Mouse (Mus musculus) hindbrain, embryonic 11.5 days (tissue): ENCODE measurements around the gene C1qtnf4. TPM values are rescaled to one million over a fixed set of nuclear protein-coding genes. Genes with fewer than 3 reads are reported as not detected.

Experiments used
- ATAC-seq: fragments of 200-750 bp; cut with Nextera tagmentation; 2 replicates; pipeline ENCODE4 v1.8.0; 2017; ENCODE audit warnings: mild to moderate bottlenecking, moderate TSS enrichment, moderate library complexity; ENCODE audit not compliant: low FRiP score
- DNase-seq: peaks from one replicate; pipeline ENCODE4 v3.0.0-alpha.2; 2015; ENCODE audit warnings: low spot score
- H3K27ac ChIP-seq: fragments of 300-500 bp; sonication (generic); 2 replicates; pipeline ENCODE4 v1.5.1; 2014; ENCODE audit warnings: mild to moderate bottlenecking, low read depth, low read length
- H3K27me3 ChIP-seq: fragments of 300-500 bp; sonication (generic); 2 replicates; pipeline ENCODE4 v1.6.1; 2014; ENCODE audit warnings: mild to moderate bottlenecking, low read length, moderate library complexity, mixed read lengths; ENCODE audit not compliant: control insufficient read depth, insufficient read depth
- H3K36me3 ChIP-seq: fragments of 300-500 bp; sonication (generic); 2 replicates; pipeline ENCODE4 v1.6.1; 2014; ENCODE audit warnings: mild to moderate bottlenecking, low read length, moderate library complexity, mixed read lengths; ENCODE audit not compliant: control insufficient read depth, insufficient read depth
- H3K4me1 ChIP-seq: fragments of 300-500 bp; sonication (generic); replicated peaks from 2 replicates; pipeline ENCODE4 v1.6.1; 2014; ENCODE audit warnings: low read length, mixed read lengths; ENCODE audit not compliant: control insufficient read depth, insufficient read depth
- H3K4me2 ChIP-seq: fragments of 300-500 bp; sonication (generic); replicated peaks from 2 replicates; pipeline ENCODE4 v1.6.1; 2014; ENCODE audit warnings: mild to moderate bottlenecking, low read depth, low read length
- H3K4me3 ChIP-seq: fragments of 300-500 bp; sonication (generic); 2 replicates; pipeline ENCODE4 v1.5.1; 2014; ENCODE audit warnings: low read depth, low read length
- H3K9ac ChIP-seq: fragments of 300-500 bp; sonication (generic); 2 replicates; pipeline ENCODE4 v1.6.1; 2014; ENCODE audit warnings: low read depth, low read length
- H3K9me3 ChIP-seq: fragments of 300-500 bp; sonication (generic); 2 replicates; pipeline ENCODE4 v1.6.1; 2016; ENCODE audit warnings: low read length; ENCODE audit not compliant: control insufficient read depth
- WGBS: fragments of 180-500 bp; shearing (Covaris S2); extraction: QIAGEN DNeasy Blood & Tissue Kit; methylation state at CpG from one replicate; pipeline ENCODE4 v1.1.7; 2014; 5-methylcytosine and 5-hydroxymethylcytosine counted together
- polyA plus RNA-seq: library from polyadenylated mRNA; unstranded; fragments of >200 nt; fragmentation: Nextera tagmentation; extraction: Ambion mirVana; gene quantifications from 2 replicates; pipeline ENCODE4 v1.2.1, GENCODE M21; 2014

Gene C1qtnf4
- polyA plus RNA-seq, 1 experiment from 2014 or later, result 15.1 TPM

DNA sequence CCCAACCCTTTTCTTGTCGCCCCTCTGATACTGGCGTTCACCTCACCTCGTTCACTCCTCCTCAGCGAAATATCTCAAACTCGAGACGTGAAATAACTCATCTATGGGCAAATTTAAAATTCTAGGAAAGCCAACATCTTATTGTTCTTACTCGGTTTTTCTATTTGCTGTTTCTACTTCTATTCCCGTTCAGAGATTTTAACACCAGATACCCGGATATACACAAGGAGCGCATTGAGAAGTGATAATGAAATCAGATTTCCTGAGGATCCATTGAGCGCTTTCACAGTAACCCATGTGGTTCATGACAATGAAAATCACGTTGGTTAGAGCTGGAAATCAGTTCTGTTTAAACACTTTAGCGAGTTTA, 38.0 kb upstream of the C1qtnf4 start:
- H3K4me3 ChIP-seq, result peak overlapping the region; percentile 72
- ATAC-seq (no peak), DNase-seq (no peak)
- H3K9ac ChIP-seq, result peak overlapping the region; percentile 79
- H3K27ac ChIP-seq, result peak overlapping the region; percentile 58
- no peaks in the 10 kb centered on the region for H3K27me3 ChIP-seq
- H3K36me3 ChIP-seq, result peaks cover 10% of the 10 kb centered on the region
- 1% methylated on average over 13 of the region's 13 CpGs for WGBS
- H3K9me3 ChIP-seq, result no peaks in the 10 kb centered on the region
- H3K4me2 ChIP-seq, result peak overlapping the region; percentile 58
- no peaks in the 10 kb centered on the region; the same call in 1 of the 2 replicates for H3K4me1 ChIP-seq

DNA sequence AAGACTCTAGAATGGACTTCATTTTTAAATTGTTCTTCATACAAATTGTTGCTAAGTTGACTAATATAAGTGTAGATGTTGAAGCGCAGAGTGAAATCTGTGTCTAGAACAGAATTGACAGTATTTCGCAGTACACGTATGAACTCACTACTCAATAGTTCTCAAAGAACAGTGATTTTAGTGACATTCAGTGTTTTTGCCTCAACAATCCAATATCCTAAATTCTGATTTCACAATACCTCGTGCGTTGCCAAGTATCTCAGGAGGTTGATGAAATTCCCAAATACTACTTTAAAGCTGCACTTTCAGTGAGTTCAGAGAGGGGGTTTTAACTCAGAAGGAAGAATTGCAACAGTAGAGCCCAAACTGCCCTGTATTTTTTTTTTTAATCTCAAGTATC, 37.3 kb upstream of the C1qtnf4 start:
- no peaks in the 10 kb centered on the region; the same call in 1 of the 2 replicates for H3K4me1 ChIP-seq
- ATAC-seq (no peak), DNase-seq (no peak)
- H3K4me2 ChIP-seq, result peak overlapping the region; percentile 58
- H3K9me3 ChIP-seq, result no peaks in the 10 kb centered on the region
- no peaks in the 10 kb centered on the region for H3K27me3 ChIP-seq
- H3K27ac ChIP-seq, result no peak overlapping the region
- H3K4me3 ChIP-seq, result peak overlapping the region; percentile 72
- H3K36me3 ChIP-seq, result peaks cover 10% of the 10 kb centered on the region
- 95% methylated on average over 5 of the region's 5 CpGs for WGBS
- H3K9ac ChIP-seq, result no peak overlapping the region; the same call in 1 of the 2 replicates

DNA sequence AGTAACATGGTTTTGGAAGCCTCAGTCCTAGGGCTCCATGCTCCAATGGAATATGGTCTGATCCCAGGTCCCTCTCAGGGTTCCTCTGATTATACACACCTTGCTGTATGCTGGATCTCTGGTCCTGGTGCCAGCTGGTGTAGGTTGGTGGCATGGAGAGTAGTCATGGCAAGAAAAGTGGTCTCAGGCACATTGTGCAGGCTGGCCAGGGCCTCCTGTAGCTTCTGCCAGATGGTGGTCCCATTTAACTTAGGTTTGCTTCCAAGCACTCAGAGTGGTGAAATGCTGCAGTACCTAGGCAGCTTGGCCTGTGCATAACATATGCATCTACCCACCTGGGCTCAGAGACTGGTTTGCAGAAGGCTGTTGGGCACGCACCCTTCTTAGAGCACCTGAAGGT, 35.3 kb upstream of the C1qtnf4 start:
- H3K4me3 ChIP-seq, result no peak overlapping the region
- ATAC-seq, result no peak
- no peak overlapping the region for H3K27ac ChIP-seq
- no peak overlapping the region for H3K4me2 ChIP-seq
- no peaks in the 10 kb centered on the region for H3K9me3 ChIP-seq
- WGBS, result 100% methylated on average over 1 of the region's 1 CpGs
- no peaks in the 10 kb centered on the region for H3K27me3 ChIP-seq
- H3K9ac ChIP-seq, result no peak overlapping the region
- peaks cover 10% of the 10 kb centered on the region for H3K36me3 ChIP-seq
- no peak for DNase-seq
- no peaks in the 10 kb centered on the region; the same call in 1 of the 2 replicates for H3K4me1 ChIP-seq

- 95% methylated on average over 2 of the region's 2 CpGs for WGBS
- Histone ChIP-seq H3K27me3 (no peaks in the 10 kb centered on the region), H3K36me3 (peaks cover 7% of the 10 kb centered on the region), H3K9me3 (no peaks in the 10 kb centered on the region), H3K4me3 (no peak overlapping the region), H3K4me2 (no peak overlapping the region), H3K9ac (no peak overlapping the region), H3K4me1 (no peaks in the 10 kb centered on the region), H3K27ac (no peak overlapping the region)
- DNase-seq (no peak), ATAC-seq (no peak)
These were observed 24.2 kb upstream of the C1qtnf4 start for GRCm38 (mm10) chr2:90861486-90861885.

- no peak overlapping the region for H3K4me3 ChIP-seq
- peaks cover 7% of the 10 kb centered on the region for H3K36me3 ChIP-seq
- no peak overlapping the region for H3K9ac ChIP-seq
- peak; percentile 63; the same call in 1 of the 2 replicates for ATAC-seq
- no peaks in the 10 kb centered on the region for H3K9me3 ChIP-seq
- no peak for DNase-seq
- no peaks in the 10 kb centered on the region for H3K4me1 ChIP-seq
- H3K27ac ChIP-seq, result no peak overlapping the region
- H3K4me2 ChIP-seq, result no peak overlapping the region
- H3K27me3 ChIP-seq, result no peaks in the 10 kb centered on the region
These were observed 21.5 kb upstream of the C1qtnf4 start for GRCm38 (mm10) chr2:90864184-90864583.

- H3K4me1 ChIP-seq, result no peaks in the 10 kb centered on the region; the same call in 1 of the 2 replicates
- peaks cover 4% of the 10 kb centered on the region; the same call in 1 of the 2 replicates for H3K36me3 ChIP-seq
- no peaks in the 10 kb centered on the region for H3K9me3 ChIP-seq
- WGBS, result 38% methylated on average over 3 of the region's 3 CpGs
- DNase-seq, result peak; percentile 85
- H3K4me2 ChIP-seq, result no peak overlapping the region
- H3K27me3 ChIP-seq, result no peaks in the 10 kb centered on the region
- H3K27ac ChIP-seq, result no peak overlapping the region
- no peak overlapping the region for H3K9ac ChIP-seq
- H3K4me3 ChIP-seq, result no peak overlapping the region
- ATAC-seq, result peak; percentile 84
These were observed 19.1 kb upstream of the C1qtnf4 start for GRCm38 (mm10) chr2:90866524-90866923.

- H3K9me3 ChIP-seq, result no peaks in the 10 kb centered on the region
- H3K9ac ChIP-seq, result 0 out of 2 replicates have a peak overlapping the region, but pooled peaks have one; percentile 16
- no peaks in the 10 kb centered on the region for H3K36me3 ChIP-seq
- H3K4me2 ChIP-seq, result no peak overlapping the region
- no peak overlapping the region for H3K4me3 ChIP-seq
- DNase-seq, result no peak
- no peaks in the 10 kb centered on the region for H3K27me3 ChIP-seq
- 0 out of 2 replicates have a peak overlapping the region, but pooled peaks have one; percentile 36 for H3K27ac ChIP-seq
- H3K4me1 ChIP-seq, result no peaks in the 10 kb centered on the region; the same call in 1 of the 2 replicates
- 58% methylated on average over 4 of the region's 4 CpGs for WGBS
- ATAC-seq, result no peak
These were observed 15.5 kb upstream of the C1qtnf4 start for GRCm38 (mm10) chr2:90870136-90870601.

- Histone ChIP-seq H3K9ac (no peak overlapping the region), H3K27me3 (no peaks in the 10 kb centered on the region), H3K4me2 (no peak overlapping the region), H3K4me3 (no peak overlapping the region), H3K27ac (no peak overlapping the region), H3K36me3 (no peaks in the 10 kb centered on the region), H3K4me1 (no peaks in the 10 kb centered on the region; the same call in 1 of the 2 replicates), H3K9me3 (no peaks in the 10 kb centered on the region)
- no peak for ATAC-seq
- 75% methylated on average over 8 of the region's 8 CpGs for WGBS
- DNase-seq, result no peak
These were observed 14.3 kb upstream of the C1qtnf4 start for GRCm38 (mm10) chr2:90871180-90871961.

- Histone ChIP-seq H3K27me3 (no peaks in the 10 kb centered on the region), H3K27ac (no peak overlapping the region), H3K9ac (no peak overlapping the region), H3K9me3 (no peaks in the 10 kb centered on the region), H3K36me3 (no peaks in the 10 kb centered on the region), H3K4me2 (no peak overlapping the region), H3K4me3 (no peak overlapping the region), H3K4me1 (no peaks in the 10 kb centered on the region; the same call in 1 of the 2 replicates)
- ATAC-seq (no peak), DNase-seq (no peak)
- 93% methylated on average over 1 of the region's 1 CpGs for WGBS
These were observed 11.6 kb upstream of the C1qtnf4 start for GRCm38 (mm10) chr2:90874025-90874424.
